Mouse (Mus musculus) forebrain, embryonic 10.5 days (tissue): ENCODE results near the gene Abr. TPM values are rescaled to one million over a fixed set of nuclear protein-coding genes. Genes with fewer than 3 reads are reported as not detected.

Source experiments
- DNase-seq: peaks from one replicate; pipeline ENCODE4 v3.0.0-alpha.2; 2017; ENCODE audit warnings: low spot score; ENCODE audit errors: extremely low spot score
- H3K27ac ChIP-seq: fragments of 300-500 bp; sonication (generic); 2 replicates; pipeline ENCODE4 v1.5.1; 2016; ENCODE audit warnings: mild to moderate bottlenecking
- H3K27me3 ChIP-seq: fragments of 300-500 bp; sonication (generic); 2 replicates; pipeline ENCODE4 v1.6.1; 2016; ENCODE audit warnings: mild to moderate bottlenecking; ENCODE audit not compliant: poor library complexity, severe bottlenecking
- H3K36me3 ChIP-seq: fragments of 300-500 bp; sonication (generic); replicated peaks from 2 replicates; pipeline ENCODE4 v1.6.1; 2016; ENCODE audit warnings: mild to moderate bottlenecking, moderate library complexity
- H3K4me1 ChIP-seq: fragments of 300-500 bp; sonication (generic); 2 replicates; pipeline ENCODE4 v1.6.1; 2016
- H3K4me3 ChIP-seq: fragments of 300-500 bp; sonication (generic); 2 replicates; pipeline ENCODE4 v1.5.1; 2016; ENCODE audit warnings: mild to moderate bottlenecking, moderate library complexity
- H3K9me3 ChIP-seq: fragments of 300-500 bp; sonication (generic); 2 replicates; pipeline ENCODE4 v1.6.1; 2016; ENCODE audit warnings: mild to moderate bottlenecking, moderate library complexity
- WGBS: fragments of 180-500 bp; shearing (Covaris S2); methylation state at CpG from one replicate; pipeline ENCODE4 v1.1.7; 2016; 5-methylcytosine and 5-hydroxymethylcytosine counted together
- polyA plus RNA-seq: library from polyadenylated mRNA; unstranded; fragments of >200 nt; fragmentation: Nextera tagmentation; extraction: Ambion mirVana; gene quantifications from 2 replicates; pipeline ENCODE4 v1.2.1, GENCODE M21; 2016

The Abr gene
- polyA plus RNA-seq, 1 experiment from 2014 or later = 27.0 TPM

- H3K9me3 ChIP-seq = no peaks in the 10 kb centered on the region
- H3K36me3 ChIP-seq = no peaks in the 10 kb centered on the region
- H3K27me3 ChIP-seq = no peaks in the 10 kb centered on the region
- no peak for DNase-seq
- WGBS = 94% methylated on average over 4 of the region's 4 CpGs
- no peak overlapping the region for H3K4me3 ChIP-seq
- H3K4me1 ChIP-seq = peaks cover 7% of the 10 kb centered on the region
- H3K27ac ChIP-seq = no peak overlapping the region
Observed at GRCm38 (mm10) chr11:76518125-76518524, 104.0 kb downstream of the Abr start.

- DNase-seq = no peak
- Histone ChIP-seq H3K4me3 (no peak overlapping the region), H3K4me1 (no peaks in the 10 kb centered on the region), H3K27ac (no peak overlapping the region), H3K9me3 (no peaks in the 10 kb centered on the region), H3K36me3 (no peaks in the 10 kb centered on the region), H3K27me3 (no peaks in the 10 kb centered on the region)
- WGBS = 79% methylated on average over 3 of the region's 3 CpGs
Observed at GRCm38 (mm10) chr11:76516951-76517350, 105.2 kb downstream of the Abr start.

- no peaks in the 10 kb centered on the region for H3K9me3 ChIP-seq
- 87% methylated on average over 11 of the region's 11 CpGs for WGBS
- no peaks in the 10 kb centered on the region for H3K36me3 ChIP-seq
- H3K4me1 ChIP-seq = no peaks in the 10 kb centered on the region
- DNase-seq = no peak
- no peak overlapping the region for H3K4me3 ChIP-seq
- H3K27me3 ChIP-seq = no peaks in the 10 kb centered on the region
- H3K27ac ChIP-seq = no peak overlapping the region
Observed at GRCm38 (mm10) chr11:76515123-76515522, 107.0 kb downstream of the Abr start.

- Histone ChIP-seq H3K36me3 (no peaks in the 10 kb centered on the region), H3K4me3 (no peak overlapping the region), H3K4me1 (peaks cover 20% of the 10 kb centered on the region), H3K27me3 (no peaks in the 10 kb centered on the region), H3K27ac (no peak overlapping the region), H3K9me3 (no peaks in the 10 kb centered on the region)
- 56% methylated on average over 4 of the region's 4 CpGs for WGBS
- no peak for DNase-seq
Observed at GRCm38 (mm10) chr11:76510977-76511376, 111.1 kb downstream of the Abr start.

GRCm38 (mm10) chr11:76509751-76510723 is 112.1 kb downstream of the Abr start:
- no peak for DNase-seq
- Histone ChIP-seq H3K9me3 (no peaks in the 10 kb centered on the region), H3K4me1 (peaks cover 20% of the 10 kb centered on the region), H3K4me3 (no peak overlapping the region), H3K36me3 (0 out of 2 replicates have a peak, but pooled peaks cover 2% of the 10 kb centered on the region), H3K27me3 (no peaks in the 10 kb centered on the region), H3K27ac (no peak overlapping the region)
- WGBS = 89% methylated on average over 13 of the region's 13 CpGs

GRCm38 (mm10) chr11:76508831-76509595 is 113.1 kb downstream of the Abr start:
- no peak overlapping the region for H3K4me3 ChIP-seq
- no peaks in the 10 kb centered on the region for H3K27me3 ChIP-seq
- no peaks in the 10 kb centered on the region for H3K9me3 ChIP-seq
- H3K4me1 ChIP-seq = peaks cover 20% of the 10 kb centered on the region
- H3K27ac ChIP-seq = peak overlapping the region; percentile 3; the same call in 1 of the 2 replicates
- 92% methylated on average over 32 of the region's 32 CpGs for WGBS
- no peak for DNase-seq
- H3K36me3 ChIP-seq = 0 out of 2 replicates have a peak, but pooled peaks cover 4% of the 10 kb centered on the region

GRCm38 (mm10) chr11:76508125-76508524 is 114.0 kb downstream of the Abr start:
- Histone ChIP-seq H3K9me3 (no peaks in the 10 kb centered on the region), H3K36me3 (0 out of 2 replicates have a peak, but pooled peaks cover 4% of the 10 kb centered on the region), H3K4me1 (peaks cover 20% of the 10 kb centered on the region), H3K27me3 (no peaks in the 10 kb centered on the region), H3K4me3 (no peak overlapping the region), H3K27ac (peak overlapping the region; percentile 4; the same call in 1 of the 2 replicates)
- DNase-seq = no peak
- WGBS = 85% methylated on average over 4 of the region's 4 CpGs

- DNase-seq = no peak
- WGBS = 82% methylated on average over 8 of the region's 8 CpGs
- Histone ChIP-seq H3K4me3 (no peak overlapping the region), H3K27ac (peak overlapping the region; percentile 13; the same call in 1 of the 2 replicates), H3K4me1 (peaks cover 20% of the 10 kb centered on the region), H3K27me3 (no peaks in the 10 kb centered on the region), H3K36me3 (0 out of 2 replicates have a peak, but pooled peaks cover 4% of the 10 kb centered on the region), H3K9me3 (no peaks in the 10 kb centered on the region)
Observed at GRCm38 (mm10) chr11:76507302-76508124, 114.6 kb downstream of the Abr start.

GRCm38 (mm10) chr11:76506514-76507228 is 115.4 kb downstream of the Abr start:
- no peak for DNase-seq
- Histone ChIP-seq H3K4me1 (peaks cover 20% of the 10 kb centered on the region), H3K4me3 (no peak overlapping the region), H3K27ac (no peak overlapping the region), H3K9me3 (no peaks in the 10 kb centered on the region), H3K27me3 (no peaks in the 10 kb centered on the region), H3K36me3 (0 out of 2 replicates have a peak, but pooled peaks cover 4% of the 10 kb centered on the region)
- 88% methylated on average over 5 of the region's 5 CpGs for WGBS

- H3K9me3 ChIP-seq = no peaks in the 10 kb centered on the region
- no peak for DNase-seq
- no peaks in the 10 kb centered on the region for H3K27me3 ChIP-seq
- H3K27ac ChIP-seq = no peak overlapping the region
- 84% methylated on average over 1 of the region's 1 CpGs for WGBS
- H3K4me1 ChIP-seq = peaks cover 25% of the 10 kb centered on the region
- H3K36me3 ChIP-seq = 0 out of 2 replicates have a peak, but pooled peaks cover 4% of the 10 kb centered on the region
- H3K4me3 ChIP-seq = no peak overlapping the region
Observed at GRCm38 (mm10) chr11:76505106-76505505, 117.0 kb downstream of the Abr start.

GRCm38 (mm10) chr11:76504058-76504457 is 118.1 kb downstream of the Abr start:
- WGBS = 72% methylated on average over 5 of the region's 5 CpGs
- DNase-seq = no peak
- H3K36me3 ChIP-seq = 0 out of 2 replicates have a peak, but pooled peaks cover 4% of the 10 kb centered on the region

More at GRCm38 (mm10) chr11:76504058-76504457, 118.1 kb downstream of the Abr start:
- Histone ChIP-seq H3K9me3 (no peaks in the 10 kb centered on the region), H3K4me1 (peaks cover 33% of the 10 kb centered on the region), H3K4me3 (no peak overlapping the region), H3K27ac (no peak overlapping the region), H3K27me3 (no peaks in the 10 kb centered on the region)
